Mouse (Mus musculus) spleen, adult 2 months (tissue): ENCODE measurements around the gene Rell1.

Experiments used
- CTCF ChIP-seq: fragments of 200-500 bp; IDR thresholded peaks from 2 replicates; pipeline ENCODE4 v1.5.1; 2011; ENCODE audit warnings: mild to moderate bottlenecking, inconsistent platforms; ENCODE audit not compliant: insufficient read depth, insufficient read length, insufficient replicate concordance; ENCODE audit errors: extremely low read depth
- POLR2A ChIP-seq: fragments of 200-500 bp; IDR thresholded peaks from 2 replicates; pipeline ENCODE4 v1.6.1; 2011; ENCODE audit warnings: low read depth, low read length, inconsistent platforms

GRCm38 (mm10) chr5:63964576-63964975, 4.1 kb downstream of the Rell1 start:
- TF ChIP-seq CTCF (no peak), POLR2A (no peak)
